Mouse (Mus musculus): ENCODE data around the gene Pld3. TPM values are rescaled to one million over a fixed set of nuclear protein-coding genes. Genes with fewer than 3 reads are reported as not detected.

Gene Pld3
- total RNA-seq (2021): 100 to 1,000 TPM; 585 to 592 TPM
- long read RNA-seq, experiment 1, transcript Pld3-201 (14 exons, 2,282 nt): major isoform, 48 of 539 reads
- long read RNA-seq, experiment 1, partial matches to known transcripts: 444 of 539 reads
- long read RNA-seq, experiment 1, other reads (novel, unspliced or antisense): 47 of 539 reads
- long read RNA-seq, experiment 2, transcript Pld3-201 (14 exons, 2,282 nt): major isoform, 57 of 717 reads
- long read RNA-seq, experiment 2, partial matches to known transcripts: 587 of 717 reads
- long read RNA-seq, experiment 2, other reads (novel, unspliced or antisense): 71 of 717 reads

- peak; percentile 93 to 98 for DNase-seq (ENCODE audit: low spot score in 2 of 2)
Measured at GRCm38 (mm10) chr7:27552931-27553513, at the start of gene Pld3, which contains the start of gene 2310022A10Rik. Gene Pld3 (minus strand): TSS chr7:27553218. Gene 2310022A10Rik (plus strand): TSS chr7:27553233.

GRCm38 (mm10) chr7:27602161-27602560 lies 49.1 kb upstream of the Pld3 start:
- no peak for DNase-seq (ENCODE audit: low spot score in 2 of 2)

- peak; percentile 59 to 65 for DNase-seq (ENCODE audit: low spot score in 2 of 2)
Measured at GRCm38 (mm10) chr7:27601628-27602027, 48.6 kb upstream of the Pld3 start.

- no peak for DNase-seq (ENCODE audit: low spot score in 2 of 2)
Measured at GRCm38 (mm10) chr7:27598053-27598452, 45.0 kb upstream of the Pld3 start.

DNA sequence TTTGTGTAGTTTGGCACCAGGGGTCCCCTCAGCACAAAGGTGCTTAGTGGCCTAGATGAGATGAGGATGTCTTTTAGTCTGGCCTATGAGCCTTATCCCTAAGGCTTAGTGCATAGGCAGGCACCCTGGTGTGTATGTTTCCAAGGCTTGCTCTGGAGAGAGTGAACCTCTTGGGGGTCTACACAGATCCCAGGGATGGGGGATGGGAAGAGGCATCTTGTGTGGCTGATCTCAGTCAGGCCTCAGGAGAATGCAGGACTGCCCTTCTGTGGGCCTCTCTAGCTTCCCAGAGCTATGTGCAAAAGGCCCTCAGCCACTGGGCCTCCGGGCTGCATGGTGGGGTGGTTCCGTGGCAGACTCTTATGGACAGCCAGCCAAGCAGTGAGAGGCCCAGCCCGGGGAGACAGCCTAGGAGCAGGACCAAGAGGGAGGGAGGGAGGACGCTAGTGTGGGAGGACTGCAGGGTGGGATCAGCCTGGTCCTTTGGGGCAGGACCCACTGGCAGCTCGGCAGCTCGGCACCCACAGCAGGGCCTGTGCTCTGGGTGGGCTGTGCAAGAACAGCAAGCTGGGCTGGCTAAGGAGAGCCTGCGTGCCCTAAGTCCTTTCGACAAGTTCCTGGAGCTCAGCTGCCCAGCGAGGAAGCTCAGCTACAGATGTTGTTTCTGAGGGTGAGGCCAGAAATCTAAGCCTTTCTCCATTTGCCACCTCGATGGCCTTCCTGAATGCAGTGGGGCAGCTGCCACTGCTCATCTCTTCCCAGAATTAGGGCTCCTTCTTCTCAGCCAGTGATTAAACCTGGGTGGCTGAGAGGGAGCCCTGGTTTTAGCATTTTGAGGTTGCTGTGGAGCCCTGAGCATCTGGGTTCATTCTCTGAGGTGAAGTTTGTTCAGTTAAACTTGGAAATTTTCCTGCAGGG lies 43.8 kb upstream of the Pld3 start:
- DNase-seq (ENCODE audit: low spot score in 2 of 2): no peak

DNA sequence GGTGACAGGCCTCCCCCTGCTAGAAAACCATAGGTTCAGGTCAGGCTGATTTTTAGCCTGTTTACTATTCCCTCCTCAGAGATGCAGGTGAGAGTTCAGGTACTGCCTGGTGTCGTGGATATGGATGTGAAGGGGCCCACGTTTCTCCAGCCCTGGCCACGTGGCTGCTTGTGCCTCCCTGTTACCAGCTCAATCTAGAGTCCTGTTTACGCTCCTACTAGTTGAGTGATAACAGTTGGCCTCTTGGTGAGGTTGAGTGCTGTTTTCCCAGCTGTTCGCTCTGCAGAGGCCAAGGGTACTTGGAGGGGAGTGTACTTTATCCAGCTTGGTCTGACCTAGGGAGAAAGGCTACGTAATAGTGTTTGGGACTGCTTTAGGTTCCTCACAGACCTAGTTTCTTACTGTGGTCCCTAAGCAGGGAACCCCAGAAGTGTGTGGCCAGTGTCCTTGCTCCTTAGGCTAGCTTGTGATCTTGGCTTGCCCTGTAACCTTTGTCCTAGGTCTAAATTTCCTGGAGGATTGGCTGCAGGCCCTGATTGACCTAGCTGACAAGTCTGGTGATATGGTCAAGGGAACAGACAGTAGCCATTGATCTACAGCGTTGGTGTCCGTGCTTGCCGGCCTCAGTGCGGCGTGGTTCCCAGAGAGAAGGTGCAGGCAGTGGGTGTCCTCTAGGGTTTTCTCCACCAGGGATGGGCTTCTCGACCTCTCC lies 40.1 kb upstream of the Pld3 start:
- DNase-seq (ENCODE audit: low spot score in 2 of 2): no peak

DNA sequence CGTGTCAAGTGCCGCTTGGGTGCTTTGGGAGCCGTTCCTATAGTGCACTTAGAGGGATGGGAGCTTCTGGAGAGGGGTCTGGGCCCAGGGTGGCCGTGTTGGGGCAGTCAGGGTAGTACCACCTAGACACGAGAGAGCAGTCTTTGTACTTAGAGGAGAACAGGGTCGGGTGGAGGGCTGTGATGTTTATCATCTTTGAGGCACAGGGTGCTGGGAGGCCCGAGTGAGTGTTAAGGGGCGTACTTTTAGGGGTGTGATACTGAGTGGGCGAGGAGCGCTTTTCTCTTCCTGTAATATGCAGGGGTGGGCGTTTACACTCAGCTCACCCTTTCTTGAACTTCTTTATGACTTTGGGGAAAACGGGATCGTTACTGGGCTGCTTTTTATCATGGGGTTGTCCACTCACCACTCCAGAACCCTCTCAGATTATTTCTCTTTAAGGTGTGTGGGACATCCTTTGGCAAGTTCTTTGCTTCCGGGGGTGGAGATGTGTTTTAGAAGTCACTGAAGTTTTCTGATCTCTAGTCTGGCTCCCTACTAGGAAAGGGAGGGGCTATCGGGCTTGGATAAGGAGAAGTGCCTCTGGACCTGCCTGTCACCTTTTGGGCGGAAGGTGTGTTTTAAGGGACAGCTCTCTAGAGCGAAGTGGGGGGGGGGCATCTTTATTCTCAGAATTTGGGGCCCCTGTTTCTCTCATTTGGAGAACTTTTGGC lies 39.4 kb upstream of the Pld3 start:
- DNase-seq (ENCODE audit: low spot score in 2 of 2): no peak

DNA sequence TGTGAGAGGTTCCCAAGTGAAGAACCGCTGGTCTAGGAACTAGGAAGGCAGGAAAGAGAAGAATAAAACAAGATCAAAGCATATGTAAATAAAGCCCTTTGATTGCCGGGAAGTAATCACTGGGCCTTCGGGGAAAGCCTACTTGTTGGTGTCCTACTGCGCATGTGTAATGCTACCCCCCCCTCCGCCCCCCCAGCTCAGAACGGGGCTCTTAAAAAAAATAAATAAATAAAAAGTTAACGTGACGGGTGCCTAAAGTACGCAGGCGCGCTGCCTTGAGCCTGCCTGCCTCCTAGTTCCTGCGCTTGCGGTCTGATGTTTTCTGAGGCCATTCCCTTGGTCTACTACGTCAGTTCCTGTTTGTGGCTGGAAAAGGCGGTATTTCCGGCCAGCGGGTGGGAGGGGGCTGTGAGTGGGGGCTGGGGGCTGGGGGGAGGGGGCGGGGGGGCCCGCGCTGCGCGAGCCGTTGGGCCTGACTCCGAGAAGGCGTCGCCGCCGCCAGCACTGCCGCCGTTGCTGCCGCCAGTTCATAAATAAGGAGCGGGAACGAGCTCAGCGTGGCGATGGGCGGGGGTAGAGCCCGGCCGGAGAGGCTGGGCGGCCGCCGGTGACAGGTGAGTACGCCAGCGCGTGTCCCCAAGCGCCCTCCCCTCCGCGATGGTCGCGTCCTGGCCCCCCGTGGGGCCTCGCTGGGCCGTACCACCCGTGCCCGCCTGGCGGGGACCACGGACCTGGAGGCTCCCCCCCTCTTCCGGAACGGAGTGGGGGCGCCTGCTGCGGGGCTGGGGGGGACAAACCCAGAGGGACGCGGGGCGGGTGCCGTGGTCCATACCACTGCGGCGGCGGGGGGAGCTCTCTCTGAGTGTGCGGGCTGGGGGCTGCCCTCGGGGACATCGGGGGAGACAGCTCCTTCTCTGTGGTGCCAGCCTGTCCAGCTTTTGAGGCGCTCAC lies 38.5 kb upstream of the Pld3 start, which contains the start of gene Akt2:
TSS of gene Akt2 (plus strand) at position 287 of the 951 bp plus-strand sequence.
- peak; percentile 94 to 98 for DNase-seq (ENCODE audit: low spot score in 2 of 2)

DNA sequence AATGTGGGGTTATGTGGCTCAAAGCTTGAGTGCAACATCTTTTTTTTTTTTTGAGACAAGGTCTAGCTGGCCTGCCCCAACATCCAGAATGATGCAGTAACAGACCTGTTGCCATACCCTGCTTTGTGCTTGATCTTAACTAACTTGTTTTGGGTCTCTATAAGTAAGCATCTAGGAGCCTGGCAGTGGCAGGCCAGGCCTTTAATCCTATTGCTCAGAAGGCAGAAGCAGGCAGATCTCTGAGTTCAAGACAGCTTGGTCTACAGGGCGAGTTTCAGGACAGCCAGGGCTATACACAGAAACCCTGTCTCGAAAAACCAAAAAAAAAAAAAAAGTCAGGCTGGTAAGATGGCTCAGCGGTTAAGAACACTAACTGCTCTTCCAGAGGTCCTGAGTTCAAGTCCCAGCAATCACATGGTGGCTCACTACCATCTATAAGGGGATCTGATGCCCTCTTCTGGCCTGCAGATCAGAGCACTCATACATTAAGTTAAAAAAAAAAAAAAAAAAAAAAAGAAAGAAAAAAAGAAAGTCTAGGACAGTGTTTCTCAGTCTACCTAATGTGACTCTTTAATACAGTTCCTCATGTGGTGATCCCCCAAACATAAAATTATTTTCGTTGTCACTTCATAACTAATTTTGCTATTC lies 37.7 kb upstream of the Pld3 start:
- no peak for DNase-seq (ENCODE audit: low spot score in 2 of 2)

GRCm38 (mm10) chr7:27590088-27590487 lies 37.1 kb upstream of the Pld3 start:
- no peak for DNase-seq (ENCODE audit: low spot score in 2 of 2)

DNA sequence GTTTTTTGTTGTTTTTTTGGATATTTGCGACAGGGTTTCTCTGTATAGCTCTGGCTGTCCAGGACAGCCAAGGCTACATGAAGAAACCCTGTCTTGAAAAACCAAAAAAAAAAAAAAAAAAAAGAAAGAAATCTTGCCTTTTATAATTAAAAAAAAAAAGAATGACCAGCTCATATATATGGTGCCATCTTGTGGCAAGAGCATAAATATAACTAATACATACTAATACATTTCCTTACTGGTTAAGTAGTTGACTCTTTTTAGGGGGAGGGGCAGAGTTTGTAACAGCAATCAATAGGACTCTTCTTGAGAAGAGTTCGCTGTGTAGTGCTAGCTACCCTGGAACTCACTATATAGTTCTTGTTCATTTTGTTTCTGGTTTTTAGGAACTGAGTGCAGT lies 34.7 kb upstream of the Pld3 start:
- DNase-seq (ENCODE audit: low spot score in 2 of 2): no peak

GRCm38 (mm10) chr7:27586861-27587260 lies 33.8 kb upstream of the Pld3 start:
- no peak for DNase-seq (ENCODE audit: low spot score in 2 of 2)

GRCm38 (mm10) chr7:27580380-27581174 lies 27.6 kb upstream of the Pld3 start:
- no peak for DNase-seq (ENCODE audit: low spot score in 2 of 2)

- DNase-seq (ENCODE audit: low spot score in 2 of 2): no peak
Measured at GRCm38 (mm10) chr7:27578465-27578864, 25.4 kb upstream of the Pld3 start.

- DNase-seq (ENCODE audit: low spot score in 2 of 2): no peak
Measured at GRCm38 (mm10) chr7:27577589-27577988, 24.6 kb upstream of the Pld3 start.

GRCm38 (mm10) chr7:27576914-27577313 lies 23.9 kb upstream of the Pld3 start:
- no peak for DNase-seq (ENCODE audit: low spot score in 2 of 2)

DNA sequence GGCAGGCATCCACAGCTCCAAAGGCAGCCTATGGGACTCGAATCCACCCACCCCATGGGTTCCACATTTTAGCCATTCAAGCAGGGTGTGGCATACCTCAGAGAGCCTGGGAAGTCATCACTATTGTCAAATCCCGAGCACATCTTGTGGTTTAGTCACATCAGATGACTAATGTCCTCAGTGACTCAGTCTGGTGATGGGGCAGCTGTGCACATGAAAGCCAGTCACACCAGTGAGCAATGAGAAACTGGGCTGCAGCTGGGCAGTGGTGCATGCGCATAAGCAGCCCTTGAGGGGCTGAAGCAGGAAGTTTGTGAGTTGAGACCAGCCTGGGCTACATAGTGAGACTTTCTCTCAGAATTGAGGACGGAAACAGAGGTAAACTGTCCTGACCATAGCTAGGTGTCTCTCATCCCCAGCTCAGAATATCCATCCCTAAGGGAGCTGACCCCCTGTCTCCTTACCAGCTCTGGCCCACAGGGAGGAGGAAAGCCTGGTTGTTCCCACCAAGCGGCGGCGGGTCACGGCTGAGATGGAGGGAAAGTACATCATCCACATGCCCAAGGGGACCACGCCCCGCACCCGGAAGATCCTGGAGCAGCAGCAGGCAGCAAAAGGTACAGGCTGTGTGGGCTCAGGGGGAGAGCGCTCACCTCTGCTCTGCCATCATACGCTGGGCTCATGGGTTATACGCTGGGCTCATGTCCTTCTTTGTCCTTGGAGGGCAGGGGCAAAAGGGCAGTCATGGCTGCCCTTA lies 21.3 kb upstream of the Pld3 start:
- DNase-seq (ENCODE audit: low spot score in 2 of 2): no peak
